Mouse (Mus musculus): ENCODE data around the gene Lmnb2. TPM values are rescaled to one million over a fixed set of nuclear protein-coding genes. Genes with fewer than 3 reads are reported as not detected.

Gene Lmnb2
- polyA plus RNA-seq, 2 experiments, result 2.8 to 11.3 TPM

- H3K4me3 ChIP-seq (ENCODE audit: insufficient read depth in 1 of 2, low read depth in 2 of 2, low read length in 2 of 2), result no peak overlapping the region
- peaks cover 6% of the 10 kb centered on the region in 2 experiments; a peak in 2 of 4 replicates for H3K4me1 ChIP-seq (replicated peaks; ENCODE audit: control insufficient read depth in 2 of 2, insufficient read depth in 2 of 2, low read length in 1 of 2)
- H3K4me2 ChIP-seq (ENCODE audit: low read depth), result no peak overlapping the region
- no peak overlapping the region for H3K27ac ChIP-seq
- no peaks in the 10 kb centered on the region for H3K27me3 ChIP-seq (ENCODE audit: control insufficient read depth, insufficient read depth, low read length)
- H3K36me3 ChIP-seq (replicated peaks; ENCODE audit: control insufficient read depth, insufficient read depth, low read depth), result peaks cover 4% of the 10 kb centered on the region
- DNase-seq (ENCODE audit: low read depth in 3 of 3, low spot score in 3 of 3) (no peak), ATAC-seq (ENCODE audit: insufficient read depth) (no peak)
- no peak overlapping the region for H3K9ac ChIP-seq (replicated peaks)
- H3K9me3 ChIP-seq (ENCODE audit: control insufficient read depth, low read length), result no peaks in the 10 kb centered on the region
- WGBS (ENCODE audit: insufficient replicate concordance), result 70% methylated on average over 24 of the region's 24 CpGs
- TF ChIP-seq EP300 (IDR thresholded peaks at IDR 0.05; ENCODE audit: low read depth) (no peak), CTCF (IDR thresholded peaks at IDR 0.05; ENCODE audit: low read depth) (no peak)
Measured at GRCm38 (mm10) chr10:80896581-80897485, 21.2 kb downstream of the Lmnb2 start.

- no peak overlapping the region for H3K4me3 ChIP-seq (ENCODE audit: insufficient read depth in 1 of 2, low read depth in 2 of 2, low read length in 2 of 2)
- H3K9me3 ChIP-seq (ENCODE audit: control insufficient read depth, low read length), result no peaks in the 10 kb centered on the region
- peaks cover 2 to 6% of the 10 kb centered on the region in 2 experiments; a peak in 2 of 4 replicates for H3K4me1 ChIP-seq (replicated peaks; ENCODE audit: control insufficient read depth in 2 of 2, insufficient read depth in 2 of 2, low read length in 1 of 2)
- TF ChIP-seq EP300 (IDR thresholded peaks at IDR 0.05; ENCODE audit: low read depth) (no peak), CTCF (IDR thresholded peaks at IDR 0.05; ENCODE audit: low read depth) (no peak)
- 69% methylated on average over 6 of the region's 6 CpGs for WGBS (ENCODE audit: insufficient replicate concordance)
- no peak overlapping the region for H3K4me2 ChIP-seq (ENCODE audit: low read depth)
- H3K9ac ChIP-seq (replicated peaks), result no peak overlapping the region
- H3K27me3 ChIP-seq (ENCODE audit: control insufficient read depth, insufficient read depth, low read length), result no peaks in the 10 kb centered on the region
- no peak for ATAC-seq (ENCODE audit: insufficient read depth)
- H3K36me3 ChIP-seq (replicated peaks; ENCODE audit: control insufficient read depth, insufficient read depth, low read depth), result peaks cover 4% of the 10 kb centered on the region
- no peak overlapping the region for H3K27ac ChIP-seq
- no peak for DNase-seq (ENCODE audit: low read depth in 3 of 3, low spot score in 3 of 3)
Measured at GRCm38 (mm10) chr10:80895697-80896096, 22.3 kb downstream of the Lmnb2 start.

GRCm38 (mm10) chr10:80895100-80895499, 22.9 kb downstream of the Lmnb2 start:
- TF ChIP-seq CTCF (IDR thresholded peaks at IDR 0.05; ENCODE audit: low read depth) (no peak), EP300 (IDR thresholded peaks at IDR 0.05; ENCODE audit: low read depth) (no peak)

GRCm38 (mm10) chr10:80887181-80887580, 30.9 kb downstream of the Lmnb2 start:
- TF ChIP-seq CTCF (IDR thresholded peaks at IDR 0.05; ENCODE audit: low read depth) (no peak), EP300 (IDR thresholded peaks at IDR 0.05; ENCODE audit: low read depth) (no peak)
- Histone ChIP-seq H3K9ac (replicated peaks) (no peak overlapping the region), H3K36me3 (replicated peaks; ENCODE audit: control insufficient read depth, insufficient read depth, low read depth) (no peaks in the 10 kb centered on the region), H3K9me3 (ENCODE audit: control insufficient read depth, low read length) (no peaks in the 10 kb centered on the region), H3K27ac (no peak overlapping the region), H3K27me3 (ENCODE audit: control insufficient read depth, insufficient read depth, low read length) (peaks cover 7% of the 10 kb centered on the region), H3K4me3 (ENCODE audit: insufficient read depth in 1 of 2, low read depth in 2 of 2, low read length in 2 of 2) (no peak overlapping the region), H3K4me2 (ENCODE audit: low read depth) (no peak overlapping the region), H3K4me1 (replicated peaks; ENCODE audit: control insufficient read depth in 2 of 2, insufficient read depth in 2 of 2, low read length in 1 of 2) (no peaks in the 10 kb centered on the region)
- no peak for DNase-seq (ENCODE audit: low read depth in 3 of 3, low spot score in 3 of 3)
- no peak for ATAC-seq (ENCODE audit: insufficient read depth)
- 53% methylated on average over 11 of the region's 11 CpGs for WGBS (ENCODE audit: insufficient replicate concordance)

More at GRCm38 (mm10) chr10:80895100-80895499, 22.9 kb downstream of the Lmnb2 start:
- Histone ChIP-seq H3K9me3 (ENCODE audit: control insufficient read depth, low read length) (no peaks in the 10 kb centered on the region), H3K27ac (no peak overlapping the region), H3K4me2 (ENCODE audit: low read depth) (no peak overlapping the region), H3K4me1 (replicated peaks; ENCODE audit: control insufficient read depth in 2 of 2, insufficient read depth in 2 of 2, low read length in 1 of 2) (peaks cover 2 to 6% of the 10 kb centered on the region in 2 experiments; a peak in 2 of 4 replicates), H3K27me3 (ENCODE audit: control insufficient read depth, insufficient read depth, low read length) (peaks cover under 1% of the 10 kb centered on the region; the same call in 1 of the 2 replicates), H3K9ac (replicated peaks) (no peak overlapping the region), H3K4me3 (ENCODE audit: insufficient read depth in 1 of 2, low read depth in 2 of 2, low read length in 2 of 2) (no peak overlapping the region), H3K36me3 (replicated peaks; ENCODE audit: control insufficient read depth, insufficient read depth, low read depth) (peaks cover 4% of the 10 kb centered on the region)
- 70% methylated on average over 7 of the region's 7 CpGs for WGBS (ENCODE audit: insufficient replicate concordance)
- ATAC-seq (ENCODE audit: insufficient read depth), result no peak
- DNase-seq (ENCODE audit: low read depth in 3 of 3, low spot score in 3 of 3), result no peak

GRCm38 (mm10) chr10:80881301-80881700, 36.7 kb downstream of the Lmnb2 start:
- Histone ChIP-seq H3K4me3 (ENCODE audit: insufficient read depth in 1 of 2, low read depth in 2 of 2, low read length in 2 of 2) (no peak overlapping the region), H3K36me3 (replicated peaks; ENCODE audit: control insufficient read depth, insufficient read depth, low read depth) (no peaks in the 10 kb centered on the region), H3K27me3 (ENCODE audit: control insufficient read depth, insufficient read depth, low read length) (no peaks in the 10 kb centered on the region), H3K4me1 (replicated peaks; ENCODE audit: control insufficient read depth in 2 of 2, insufficient read depth in 2 of 2, low read length in 1 of 2) (peaks cover 19 to 20% of the 10 kb centered on the region in 2 experiments), H3K27ac (no peak overlapping the region), H3K9me3 (ENCODE audit: control insufficient read depth, low read length) (no peaks in the 10 kb centered on the region), H3K4me2 (ENCODE audit: low read depth) (no peak overlapping the region), H3K9ac (replicated peaks) (no peak overlapping the region)
- ATAC-seq (ENCODE audit: insufficient read depth), result no peak
- peak in 1 of 3 experiments; percentile 43 for DNase-seq (ENCODE audit: low read depth in 3 of 3, low spot score in 3 of 3)
- TF ChIP-seq CTCF (IDR thresholded peaks at IDR 0.05; ENCODE audit: low read depth) (peak; percentile 95), EP300 (IDR thresholded peaks at IDR 0.05; ENCODE audit: low read depth) (no peak)
- 16% methylated on average over 10 of the region's 10 CpGs for WGBS (ENCODE audit: insufficient replicate concordance)

Measured in liver, embryonic 14.5 days (tissue).